Mouse (Mus musculus) embryonic facial prominence, embryonic 13.5 days (tissue): ENCODE results near the gene Crtc2. TPM values are rescaled to one million over a fixed set of nuclear protein-coding genes. Genes with fewer than 3 reads are reported as not detected.

Experiments used
- ATAC-seq: fragments of 200-750 bp; cut with Nextera tagmentation; 2 replicates; pipeline ENCODE4 v1.8.0; 2017; ENCODE audit warnings: low read depth; ENCODE audit not compliant: insufficient number of reproducible peaks, insufficient read depth, low FRiP score, low TSS enrichment
- H3K27ac ChIP-seq: fragments of 300-500 bp; sonication (generic); 2 replicates; pipeline ENCODE4 v1.5.1; 2015; ENCODE audit warnings: moderate library complexity, mild to moderate bottlenecking, inconsistent platforms
- H3K27me3 ChIP-seq: fragments of 300-500 bp; sonication (generic); 2 replicates; pipeline ENCODE4 v1.6.1; 2015; ENCODE audit warnings: mild to moderate bottlenecking, inconsistent platforms
- H3K36me3 ChIP-seq: fragments of 300-500 bp; sonication (generic); 2 replicates; pipeline ENCODE4 v1.6.1; 2015; ENCODE audit warnings: mild to moderate bottlenecking, inconsistent platforms
- H3K4me1 ChIP-seq: fragments of 300-500 bp; sonication (generic); 2 replicates; pipeline ENCODE4 v1.6.1; 2015; ENCODE audit warnings: inconsistent platforms
- H3K4me2 ChIP-seq: fragments of 300-500 bp; sonication (generic); 2 replicates; pipeline ENCODE4 v1.6.1; 2015; ENCODE audit warnings: moderate library complexity, mild to moderate bottlenecking, inconsistent platforms
- H3K4me3 ChIP-seq: fragments of 300-500 bp; sonication (generic); 2 replicates; pipeline ENCODE4 v1.5.1; 2015; ENCODE audit warnings: mild to moderate bottlenecking, inconsistent platforms
- H3K9ac ChIP-seq: fragments of 300-500 bp; sonication (generic); 2 replicates; pipeline ENCODE4 v1.6.1; 2015; ENCODE audit warnings: mild to moderate bottlenecking, inconsistent platforms
- H3K9me3 ChIP-seq: fragments of 300-500 bp; sonication (generic); 2 replicates; pipeline ENCODE4 v1.6.1; 2016; ENCODE audit warnings: inconsistent platforms
- WGBS: fragments of 180-500 bp; shearing (Covaris S2); methylation state at CpG from one replicate; pipeline ENCODE4 v1.1.7; 2015; ENCODE audit warnings: mixed read lengths; 5-methylcytosine and 5-hydroxymethylcytosine counted together
- microRNA-seq: library from miRNA; unstranded; fragments of <30 nt; microRNA quantifications from one replicate; pipeline ENCODE4, GENCODE M21; 2016
- polyA plus RNA-seq: library from polyadenylated mRNA; unstranded; fragments of >200 nt; fragmentation: Nextera tagmentation; extraction: Ambion mirVana; gene quantifications from 2 replicates; pipeline ENCODE4 v1.2.1, GENCODE M21; 2015

The Crtc2 gene
- polyA plus RNA-seq, 1 experiment from 2014 or later = 26.9 TPM

- WGBS = under 1% methylated on average over 45 of the region's 47 CpGs
- Histone ChIP-seq H3K9me3 (no peaks in the 10 kb centered on the region), H3K9ac (peak within 1 kb of the TSS; percentile 89), H3K4me1 (peaks cover 16% of the 10 kb centered on the region), H3K36me3 (no peaks in the 10 kb centered on the region), H3K4me3 (peak within 1 kb of the TSS; percentile 84), H3K4me2 (peak within 1 kb of the TSS; percentile 74), H3K27me3 (no peaks in the 10 kb centered on the region), H3K27ac (peak within 1 kb of the TSS; percentile 97)
- peak; percentile 99 for ATAC-seq
These were observed 38.6 kb downstream of the Crtc2 start, which contains the start of gene Gatad2b for GRCm38 (mm10) chr3:90292345-90293275. TSS of gene Gatad2b (plus strand) at chr3:90293178.

GRCm38 (mm10) chr3:90293352-90294063 lies 39.5 kb downstream of the Crtc2 start:
- ATAC-seq = peak; percentile 4; the same call in 1 of the 2 replicates
- no peaks in the 10 kb centered on the region for H3K36me3 ChIP-seq
- H3K4me2 ChIP-seq = peak overlapping the region; percentile 74
- no peaks in the 10 kb centered on the region for H3K9me3 ChIP-seq
- H3K4me3 ChIP-seq = peak overlapping the region; percentile 84
- H3K27me3 ChIP-seq = no peaks in the 10 kb centered on the region
- 1% methylated on average over 39 of the region's 68 CpGs for whole genome bisulfite sequencing
- H3K4me1 ChIP-seq = peaks cover 16% of the 10 kb centered on the region
- H3K27ac ChIP-seq = peak overlapping the region; percentile 97
- H3K9ac ChIP-seq = peak overlapping the region; percentile 89

- WGBS = 2% methylated on average over 11 of the region's 11 CpGs
- H3K4me2 ChIP-seq = peak overlapping the region; percentile 74
These were observed 40.1 kb downstream of the Crtc2 start for GRCm38 (mm10) chr3:90294064-90294440.

GRCm38 (mm10) chr3:90294651-90295050 lies 40.7 kb downstream of the Crtc2 start:
- ATAC-seq = no peak
- Histone ChIP-seq H3K36me3 (no peaks in the 10 kb centered on the region), H3K27me3 (no peaks in the 10 kb centered on the region), H3K4me3 (peak overlapping the region; percentile 84), H3K9ac (peak overlapping the region; percentile 89), H3K4me1 (peaks cover 16% of the 10 kb centered on the region), H3K4me2 (peak overlapping the region; percentile 74), H3K27ac (no peak overlapping the region), H3K9me3 (no peaks in the 10 kb centered on the region)
- WGBS = 47% methylated on average over 2 of the region's 2 CpGs

More at GRCm38 (mm10) chr3:90294064-90294440, 40.1 kb downstream of the Crtc2 start:
- Histone ChIP-seq H3K27ac (peak overlapping the region; percentile 97), H3K36me3 (no peaks in the 10 kb centered on the region), H3K4me3 (peak overlapping the region; percentile 84), H3K27me3 (no peaks in the 10 kb centered on the region), H3K4me1 (peaks cover 16% of the 10 kb centered on the region), H3K9ac (peak overlapping the region; percentile 89), H3K9me3 (no peaks in the 10 kb centered on the region)
- ATAC-seq = no peak

- Histone ChIP-seq H3K4me2 (no peak overlapping the region), H3K27ac (no peak overlapping the region), H3K9ac (no peak overlapping the region), H3K36me3 (0 out of 2 replicates have a peak, but pooled peaks cover 7% of the 10 kb centered on the region), H3K4me1 (no peaks in the 10 kb centered on the region; the same call in 1 of the 2 replicates), H3K27me3 (no peaks in the 10 kb centered on the region), H3K9me3 (no peaks in the 10 kb centered on the region), H3K4me3 (no peak overlapping the region)
- 86% methylated on average over 3 of the region's 3 CpGs for WGBS
- ATAC-seq = no peak
These were observed 51.8 kb downstream of the Crtc2 start for GRCm38 (mm10) chr3:90305801-90306200.

- no peaks in the 10 kb centered on the region for H3K27me3 ChIP-seq
- ATAC-seq = no peak
- no peak overlapping the region for H3K4me3 ChIP-seq
These were observed 55.6 kb downstream of the Crtc2 start for GRCm38 (mm10) chr3:90309589-90309988.

GRCm38 (mm10) chr3:90313367-90313766 lies 59.4 kb downstream of the Crtc2 start:
- no peaks in the 10 kb centered on the region for H3K4me1 ChIP-seq
- H3K36me3 ChIP-seq = no peaks in the 10 kb centered on the region
- no peaks in the 10 kb centered on the region for H3K9me3 ChIP-seq
- H3K9ac ChIP-seq = no peak overlapping the region
- H3K27ac ChIP-seq = no peak overlapping the region
- no peak overlapping the region for H3K4me2 ChIP-seq
- ATAC-seq = no peak
- no peaks in the 10 kb centered on the region for H3K27me3 ChIP-seq
- no peak overlapping the region for H3K4me3 ChIP-seq

More at GRCm38 (mm10) chr3:90309589-90309988, 55.6 kb downstream of the Crtc2 start:
- Histone ChIP-seq H3K9me3 (no peaks in the 10 kb centered on the region), H3K4me2 (no peak overlapping the region), H3K27ac (no peak overlapping the region), H3K9ac (no peak overlapping the region), H3K36me3 (0 out of 2 replicates have a peak, but pooled peaks cover 7% of the 10 kb centered on the region), H3K4me1 (no peaks in the 10 kb centered on the region; the same call in 1 of the 2 replicates)

Small RNA genes lying within 50 kb of the gene (microRNA-seq; reads per million reads assigned to microRNA genes)
- not detected for gene Mir7012

Other genes with a start within 250 kb of the Crtc2 start
- gene 4933434E20Rik, start 202.5 kb upstream of the Crtc2 start, polyA plus RNA-seq = 146 and 149 TPM in 2 replicates
- 231 and 255 TPM in 2 replicates for gene Ubap2l, start 201.5 kb upstream of the Crtc2 start, polyA plus RNA-seq
- gene Tpm3, start 181.5 kb upstream of the Crtc2 start, polyA plus RNA-seq = 496 and 525 TPM in 2 replicates
- 0.30 and 0.44 TPM in 2 replicates for gene Nup210l, start 150.0 kb upstream of the Crtc2 start, polyA plus RNA-seq
- gene Rps27, start 40.5 kb upstream of the Crtc2 start, polyA plus RNA-seq = 1,327 and 1,965 TPM in 2 replicates
- 35.4 and 38.9 TPM in 2 replicates for gene Rab13, start 40.5 kb upstream of the Crtc2 start, polyA plus RNA-seq
- gene Jtb, start 22.6 kb upstream of the Crtc2 start, polyA plus RNA-seq = 107 and 113 TPM in 2 replicates
- 8.9 and 9.1 TPM in 2 replicates for gene Creb3l4, start 10.7 kb upstream of the Crtc2 start, polyA plus RNA-seq
- gene Slc39a1, start 6.0 kb upstream of the Crtc2 start, polyA plus RNA-seq = 86.2 and 92.6 TPM in 2 replicates
- gene Dennd4b, start 11.0 kb downstream of the Crtc2 start, polyA plus RNA-seq = 4.9 and 5.6 TPM in 2 replicates
- 19.0 and 24.5 TPM in 2 replicates for gene Gatad2b, start 39.0 kb downstream of the Crtc2 start, polyA plus RNA-seq
- 39.6 and 44.3 TPM in 2 replicates for gene Slc27a3, start 135.8 kb downstream of the Crtc2 start, polyA plus RNA-seq
- 31.0 and 31.1 TPM in 2 replicates for gene Ints3, start 179.5 kb downstream of the Crtc2 start, polyA plus RNA-seq
- gene Npr1, start 211.7 kb downstream of the Crtc2 start, polyA plus RNA-seq = 2.8 and 5.0 TPM in 2 replicates
- gene Ilf2, start 222.0 kb downstream of the Crtc2 start, polyA plus RNA-seq = 265 and 286 TPM in 2 replicates
- 85.5 and 100 TPM in 2 replicates for gene Snapin, start 236.9 kb downstream of the Crtc2 start, polyA plus RNA-seq